Mouse (Mus musculus) frontal cortex, postnatal 14 days (tissue): ENCODE results near the gene Pnmal1.
"Not testable (repeated sequence)": the region's sequence is repeated elsewhere in the genome, so short reads cannot be mapped to it uniquely, and the experiment has no call there.

ENCODE experiments used
- DNase-seq, 2 experiments: peaks; one replicate each; pipeline ENCODE4 v3.0.0; 2022; ENCODE audit warnings: low spot score in 2 of 2

The Pnmal1 gene

DNA sequence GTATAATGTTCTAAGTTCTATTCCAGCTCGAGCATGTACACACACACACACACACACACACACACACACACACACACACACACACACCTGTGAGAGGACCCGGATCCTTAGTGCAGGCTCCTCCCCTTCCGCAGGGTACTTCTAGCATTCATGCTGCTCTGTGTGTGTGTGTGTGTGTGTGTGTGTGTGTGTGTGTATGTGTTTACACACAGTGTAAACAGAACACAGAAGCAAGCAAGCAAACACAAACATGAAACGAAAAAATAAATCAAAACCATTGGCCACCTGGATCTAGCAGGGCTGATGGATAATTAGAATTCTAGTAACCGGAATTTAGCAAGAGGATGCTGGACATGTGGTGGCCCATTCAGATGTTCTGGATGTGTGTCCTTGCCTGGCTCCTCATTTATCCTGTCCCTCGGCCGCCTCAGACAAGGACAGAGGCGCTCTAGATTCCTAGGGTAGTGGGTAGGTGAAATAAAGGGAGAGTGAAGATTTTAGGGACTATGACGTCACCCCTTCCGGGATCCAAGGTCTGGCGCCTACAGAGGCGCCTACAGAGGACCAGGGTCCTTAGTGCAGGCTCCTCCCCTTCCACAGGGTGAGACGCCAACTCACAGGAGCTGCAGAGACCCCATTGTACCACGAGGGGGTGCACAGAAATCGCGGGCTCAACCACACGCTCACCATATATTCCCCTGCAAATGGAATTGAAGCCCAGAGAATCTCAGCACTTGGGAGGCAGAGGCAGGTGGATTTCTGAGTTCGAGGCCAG, 8.4 kb upstream of the Pnmal1 start:
- peak; percentile 77 to 83 for DNase-seq

DNA sequence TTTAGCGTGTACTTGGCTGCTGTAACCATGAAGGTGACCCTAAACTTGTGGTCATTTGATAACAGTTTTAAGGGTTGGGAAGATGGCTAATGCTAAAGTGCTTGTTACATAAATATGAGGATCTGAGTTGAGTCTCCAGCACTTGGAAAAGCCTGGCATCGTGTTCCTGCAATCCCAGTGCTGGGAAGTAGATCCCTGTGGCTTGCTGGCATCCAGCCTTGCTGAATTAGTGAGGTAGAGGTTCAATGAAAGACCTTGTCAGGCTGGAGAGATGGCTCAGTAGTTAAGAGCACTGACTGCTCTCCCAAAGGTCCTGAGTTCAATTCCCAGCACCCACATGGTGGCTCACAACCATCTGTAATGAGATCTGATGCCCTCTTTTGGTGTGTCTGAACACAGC, 5.7 kb upstream of the Pnmal1 start:
- DNase-seq = not testable (repeated sequence)

GRCm38 (mm10) chr7:16955712-16956111, 3.8 kb upstream of the Pnmal1 start:
- no peak for DNase-seq

DNA sequence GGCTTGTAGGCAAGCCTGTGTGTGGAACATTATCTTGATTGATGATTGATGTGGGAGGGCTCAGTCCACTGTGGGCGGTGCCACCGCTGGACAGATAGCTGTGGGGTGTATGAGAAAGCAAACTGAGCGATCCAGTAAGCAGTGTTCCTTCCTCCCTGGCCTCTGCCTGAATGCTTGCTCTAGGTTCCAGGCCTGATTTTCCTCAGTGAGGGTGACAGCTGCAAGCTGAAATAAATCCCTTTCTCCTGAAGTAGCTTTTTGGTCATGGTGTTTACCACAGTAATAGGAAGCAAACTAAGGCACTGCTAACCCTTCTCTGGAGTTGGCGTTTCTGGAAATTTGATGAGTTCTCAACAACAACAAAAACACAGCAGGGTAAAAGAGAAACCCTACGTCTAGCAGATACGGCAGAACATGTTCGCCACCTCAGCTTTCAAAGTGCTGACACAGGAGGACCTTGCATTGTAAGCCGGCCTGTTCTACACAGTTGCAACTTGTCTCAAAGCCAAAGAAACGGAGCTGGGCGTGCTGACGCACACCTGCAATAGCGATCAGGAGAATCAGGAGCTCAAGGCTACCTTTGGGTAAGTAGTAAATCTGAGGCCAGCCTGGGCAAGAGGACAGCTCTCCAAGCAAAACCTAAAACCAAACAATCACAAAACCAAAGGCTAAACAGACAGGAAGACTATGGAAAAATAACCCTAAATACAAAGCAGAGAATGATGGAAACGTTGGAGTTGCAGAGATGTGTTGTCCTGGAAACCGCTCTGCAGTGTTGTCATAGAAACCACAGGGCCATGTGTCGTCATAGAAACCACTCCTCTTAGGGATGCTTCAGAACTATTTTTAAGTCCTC, 2.8 kb upstream of the Pnmal1 start:
- DNase-seq = peak; percentile 52 to 55

DNA sequence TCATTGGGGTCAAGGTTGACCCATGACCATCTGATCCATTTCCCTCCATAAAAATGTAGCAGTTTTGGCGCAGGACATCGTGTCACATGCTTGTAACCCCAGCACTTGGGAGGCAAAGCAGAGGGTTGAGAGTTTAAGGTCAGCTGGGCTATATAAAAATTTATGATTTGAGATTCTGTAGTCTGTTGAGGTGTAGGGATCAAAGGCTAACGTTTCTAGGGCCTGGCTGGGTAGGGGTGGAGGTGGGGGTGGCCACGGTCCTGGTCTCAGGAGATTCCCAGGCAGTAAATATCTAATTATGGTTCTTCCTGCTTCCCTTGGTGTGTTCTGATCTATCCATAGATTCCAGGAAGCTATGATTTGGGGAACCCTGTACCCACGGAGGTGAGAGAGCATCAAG, 2.2 kb downstream of the Pnmal1 start:
- DNase-seq = no peak

GRCm38 (mm10) chr7:16968414-16968813, 8.9 kb downstream of the Pnmal1 start:
- no peak for DNase-seq

DNA sequence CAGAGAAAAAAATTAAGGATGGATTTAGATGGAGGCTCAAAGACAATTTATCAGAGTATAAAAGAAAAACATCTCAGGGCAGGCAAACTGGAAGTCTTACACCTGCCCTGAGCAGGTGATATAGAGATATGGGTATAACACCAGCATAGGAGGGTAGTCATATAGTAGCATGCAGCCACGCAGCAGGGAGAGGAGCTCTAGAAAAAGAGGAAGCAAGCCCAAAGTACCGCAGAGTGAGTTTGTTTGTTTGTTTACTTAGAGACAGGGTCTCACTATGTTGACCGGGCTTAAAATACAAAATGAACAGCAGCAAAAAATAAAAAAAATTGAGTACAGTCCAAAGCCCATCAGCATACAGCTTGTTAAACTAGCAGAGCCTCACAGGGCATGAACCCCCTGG, 11.7 kb downstream of the Pnmal1 start:
- DNase-seq = no peak

- DNase-seq = no peak
Observed at GRCm38 (mm10) chr7:16974018-16974417, 14.5 kb downstream of the Pnmal1 start.

DNA sequence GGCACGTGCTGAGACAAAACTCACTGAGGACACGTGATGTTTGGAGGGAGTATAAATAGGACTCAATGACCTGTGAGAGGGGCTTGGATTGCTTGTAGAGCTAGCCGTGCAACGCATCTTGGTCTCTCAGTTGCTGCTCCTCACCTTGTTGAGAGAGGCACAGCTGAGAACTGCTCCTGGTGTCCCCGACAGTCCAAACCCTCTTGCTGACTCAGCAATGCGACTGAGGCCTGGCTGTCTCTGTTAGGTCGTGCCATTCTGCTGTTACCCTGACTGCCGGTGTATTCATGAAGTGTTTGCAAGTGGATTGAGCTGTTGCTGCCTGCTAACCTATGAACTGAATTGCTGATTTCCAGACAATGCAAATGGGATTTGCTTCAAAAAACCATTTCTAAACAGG, 16.8 kb downstream of the Pnmal1 start:
- DNase-seq = no peak

GRCm38 (mm10) chr7:16978173-16978572, 18.7 kb downstream of the Pnmal1 start:
- DNase-seq = no peak

- DNase-seq = no peak
Observed at GRCm38 (mm10) chr7:16978593-16978992, 19.1 kb downstream of the Pnmal1 start.

DNA sequence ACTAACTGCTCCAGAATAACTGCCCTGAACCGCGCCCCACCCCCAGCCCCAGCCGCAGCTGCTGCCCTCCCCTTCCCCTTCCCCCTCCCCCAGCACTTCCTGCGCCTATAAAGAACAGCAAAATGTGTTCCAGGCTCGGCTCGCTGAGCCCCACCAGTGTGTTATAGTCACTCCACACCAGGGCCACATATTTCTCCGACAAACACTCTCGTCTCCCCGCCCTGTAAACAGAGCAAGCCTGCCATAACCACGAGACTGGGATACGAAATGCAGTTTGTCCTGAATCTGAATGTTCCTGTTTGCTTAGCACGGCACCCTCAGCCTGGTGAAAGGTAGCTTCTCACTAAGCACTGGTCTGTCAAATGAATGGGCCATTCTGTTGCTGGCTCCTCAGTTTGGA, 20.9 kb downstream of the Pnmal1 start:
- DNase-seq = peak in 1 of 2 experiments; percentile 24

DNA sequence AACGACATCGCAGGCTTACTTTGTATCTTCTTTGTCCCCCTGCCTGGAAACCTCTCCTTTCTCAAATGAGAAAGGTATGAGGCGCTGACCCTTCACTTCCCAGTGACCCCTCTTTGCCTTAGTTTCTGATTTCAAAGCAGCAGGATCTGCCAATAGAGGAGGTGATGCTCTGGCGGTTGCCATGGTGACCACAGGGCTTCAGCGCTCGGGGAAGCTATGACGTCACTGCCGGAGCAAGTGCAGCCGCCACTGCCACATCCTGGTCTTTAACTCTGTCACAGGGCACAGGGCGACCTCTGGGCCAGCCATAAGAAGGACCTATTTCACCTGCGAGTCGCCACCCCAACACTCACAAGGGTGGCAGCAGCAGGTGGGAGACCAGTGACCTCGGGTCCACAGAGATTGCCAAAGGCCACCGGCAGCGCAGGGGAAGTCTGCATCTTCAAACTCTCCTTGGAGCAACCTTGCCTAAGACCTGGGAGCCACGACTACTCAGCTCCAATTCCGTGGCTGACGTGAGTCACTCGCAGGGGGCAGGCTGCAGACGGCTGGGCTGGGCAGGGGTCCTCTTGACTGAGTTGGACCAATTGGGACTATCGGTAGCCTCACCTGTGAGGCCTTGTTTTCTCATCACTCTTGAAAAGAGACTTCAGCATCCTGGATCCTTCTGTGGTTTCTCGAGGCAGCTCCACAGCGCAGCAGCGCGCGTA, 23.5 kb downstream of the Pnmal1 start, which contains the start of gene Gm42372:
Gene Gm42372 (plus strand): TSS at position 228 of the 710 bp plus-strand sequence.
- peak; percentile 85 to 86 for DNase-seq

- no peak for DNase-seq
Observed at GRCm38 (mm10) chr7:16987541-16988149, 28.2 kb downstream of the Pnmal1 start.

- no peak for DNase-seq
Observed at GRCm38 (mm10) chr7:16988405-16988804, 28.9 kb downstream of the Pnmal1 start.

DNA sequence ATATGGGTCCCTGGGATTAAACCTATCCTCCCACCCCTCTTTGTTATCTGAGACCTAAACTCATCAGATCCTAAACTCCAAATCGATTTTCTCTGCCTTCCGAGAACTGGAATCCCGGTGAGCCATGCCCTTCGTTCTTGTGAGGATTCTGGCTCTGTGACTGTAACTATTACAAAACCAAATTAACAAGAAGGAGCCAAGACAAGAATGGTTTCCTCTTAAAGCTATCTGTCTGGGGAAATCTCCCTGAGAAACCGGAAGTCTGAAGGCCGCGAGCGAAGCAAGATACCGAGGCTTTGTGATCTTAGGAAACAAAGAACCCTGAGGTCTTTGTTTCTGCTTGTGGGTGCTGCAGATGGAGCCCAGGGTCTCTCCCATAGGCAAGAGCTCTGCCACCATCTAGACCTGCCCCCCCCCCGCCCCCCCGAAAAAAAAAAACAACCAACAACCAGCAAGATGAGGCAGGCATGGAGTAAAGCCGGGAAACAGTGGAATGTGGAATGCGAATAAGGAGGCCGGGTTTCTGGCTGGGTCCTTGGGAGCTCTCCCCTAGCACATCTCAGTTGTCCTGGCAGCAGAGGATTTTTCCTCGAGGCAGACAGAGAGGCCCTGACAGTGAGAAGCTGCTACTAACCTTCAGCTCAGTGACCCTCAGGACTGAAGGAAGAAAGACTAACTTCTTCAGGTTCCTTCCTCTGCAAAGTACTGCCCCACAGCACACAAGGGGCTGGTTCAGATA, 30.7 kb downstream of the Pnmal1 start:
- DNase-seq = no peak

DNA sequence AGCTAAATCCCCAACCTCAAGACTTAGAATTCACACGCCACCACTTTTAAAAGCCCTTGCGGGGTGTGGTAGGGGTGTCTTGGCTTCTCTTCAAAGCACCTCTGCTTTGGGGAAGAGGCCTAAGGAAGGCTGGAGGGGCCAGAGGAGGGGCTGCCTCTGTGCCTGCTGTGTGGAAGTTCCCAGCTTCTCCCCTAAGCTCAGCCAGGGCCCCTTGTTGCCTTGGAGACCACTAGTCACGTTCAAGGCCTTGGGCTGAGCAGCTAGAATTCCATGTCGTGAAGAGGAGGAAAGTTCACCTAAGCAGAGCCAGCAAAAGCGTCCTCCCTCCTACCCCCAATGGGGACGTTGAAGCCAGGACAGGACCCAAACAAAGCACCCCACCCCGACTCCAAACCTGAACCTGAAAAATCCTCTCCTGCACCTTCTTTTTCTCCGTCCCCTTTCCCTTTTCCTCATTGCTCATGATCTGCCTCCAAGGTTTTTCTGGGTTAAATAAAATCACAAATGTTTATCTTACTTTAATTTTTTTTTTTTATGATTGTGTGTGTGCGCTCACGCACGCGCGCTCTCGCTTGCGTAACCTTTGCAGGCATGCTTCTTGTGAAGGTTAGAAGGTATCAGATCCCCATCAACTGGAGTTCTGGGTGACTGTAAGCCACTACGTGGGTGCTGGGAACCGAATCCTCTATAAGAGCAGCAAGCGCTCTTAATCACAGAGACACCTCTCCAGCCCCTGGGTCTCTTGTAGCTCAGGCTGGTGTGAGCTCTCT, 32.4 kb downstream of the Pnmal1 start:
- DNase-seq = no peak

- DNase-seq = no peak
Observed at GRCm38 (mm10) chr7:16992451-16992807, 33.0 kb downstream of the Pnmal1 start, which contains the start of gene Ccdc8. Gene Ccdc8, plus strand, starts transcription at chr7:16992708.

GRCm38 (mm10) chr7:16993651-16994399, 34.3 kb downstream of the Pnmal1 start:
- DNase-seq = peak in 1 of 2 experiments; percentile 54

- no peak for DNase-seq
Observed at GRCm38 (mm10) chr7:16994400-16994799, 34.9 kb downstream of the Pnmal1 start.
